Mouse (Mus musculus) gastrocnemius, postnatal 10 days (tissue): ENCODE data around the gene Slc25a51. TPM values are rescaled to one million over a fixed set of nuclear protein-coding genes. Genes with fewer than 3 reads are reported as not detected.
"Not testable (repeated sequence)": the region's sequence is repeated elsewhere in the genome, so short reads cannot be mapped to it uniquely, and the experiment has no call there.

Source experiments
- DNase-seq: peaks from one replicate; pipeline ENCODE4 v3.0.0; 2021; ENCODE audit warnings: mixed read lengths
- microRNA-seq, 2 experiments: library from miRNA; unstranded; fragments of <30 nt; microRNA quantifications; one replicate each; pipeline ENCODE4 v1.2.0; 2021
- total RNA-seq, 2 experiments: library from RNA; stranded (reverse); gene quantifications; 2 replicates each; pipeline ENCODE4 v1.2.3; 2021

Gene Slc25a51
- total RNA-seq, 2 experiments from 2014 or later: 73.2 to 75.5 TPM

DNA sequence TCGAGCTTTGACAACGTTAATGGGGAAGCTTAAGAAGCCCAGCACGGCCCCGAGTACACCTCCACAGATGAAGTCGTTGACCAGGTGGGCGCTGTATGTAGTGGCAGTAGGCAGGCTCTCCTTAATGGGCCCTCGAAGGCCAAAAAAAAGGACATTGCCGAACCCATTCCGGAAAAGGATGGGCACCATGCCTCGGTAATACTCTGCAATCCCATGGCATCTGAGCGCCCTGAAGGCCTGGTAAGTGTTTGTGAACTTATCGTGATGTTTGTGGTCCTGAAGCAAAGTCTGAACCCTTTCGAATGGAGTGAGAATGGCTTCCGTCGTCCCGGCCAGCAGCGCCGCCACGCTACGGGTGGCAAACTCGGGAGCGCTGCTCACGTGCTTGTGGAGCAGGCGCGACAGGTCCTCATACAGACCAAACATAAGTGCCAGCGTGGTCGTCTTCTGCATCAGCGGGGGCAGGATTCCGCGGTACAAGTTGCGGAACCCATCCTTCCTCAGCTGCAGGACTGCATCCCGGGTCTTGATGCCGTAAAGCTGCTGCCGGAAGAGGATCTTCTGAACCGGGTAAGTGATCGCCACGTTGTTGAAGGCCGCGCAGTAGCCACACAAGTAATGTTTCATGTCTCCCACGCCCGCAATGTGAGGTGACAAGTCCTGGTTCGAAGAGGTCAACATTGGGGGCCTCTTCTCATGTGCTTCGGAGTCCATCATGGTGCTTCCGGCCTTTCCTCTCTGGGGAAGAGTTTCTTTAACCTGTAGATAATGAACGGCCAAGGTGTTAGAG lies 8.9 kb downstream of the Slc25a51 start:
- DNase-seq: no peak

DNA sequence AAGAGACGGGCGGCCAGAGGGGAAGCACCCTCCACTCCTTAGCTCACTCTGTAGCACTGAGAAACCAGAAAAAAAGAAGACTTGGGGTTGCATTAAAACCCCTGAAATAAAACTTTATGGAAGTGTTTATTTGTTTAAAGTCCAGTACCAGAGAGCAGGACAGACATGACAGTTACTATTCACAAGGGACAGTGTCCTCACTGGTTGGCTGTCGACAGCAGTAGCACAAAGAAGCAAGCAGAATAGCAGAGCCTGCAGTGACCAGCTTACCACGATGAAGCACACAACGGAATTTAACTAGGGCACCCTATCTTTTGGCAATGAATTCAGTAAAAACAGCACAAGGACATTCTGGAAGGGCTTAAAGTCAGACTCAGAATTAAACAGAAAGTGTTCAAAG lies 10.3 kb downstream of the Slc25a51 start:
- DNase-seq: not testable (repeated sequence)

DNA sequence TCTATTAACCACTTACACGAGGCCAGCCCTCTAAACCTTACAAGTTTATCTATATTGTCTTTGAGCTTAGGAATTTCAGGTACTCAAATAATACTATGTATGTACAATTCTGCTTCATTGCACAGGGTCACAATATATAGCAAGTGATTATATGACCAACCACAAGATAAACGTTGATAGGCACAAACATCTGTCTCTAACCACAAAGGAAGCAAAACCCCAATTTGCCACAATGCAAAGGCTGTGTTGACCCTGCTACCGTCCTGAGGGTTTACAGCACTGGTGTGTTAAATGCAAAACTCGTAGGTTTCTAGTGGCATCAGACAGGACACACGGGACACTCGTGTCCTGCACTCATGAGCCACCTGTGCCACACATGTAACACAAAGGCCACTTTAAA lies 12.4 kb downstream of the Slc25a51 start:
- DNase-seq: not testable (repeated sequence)

DNA sequence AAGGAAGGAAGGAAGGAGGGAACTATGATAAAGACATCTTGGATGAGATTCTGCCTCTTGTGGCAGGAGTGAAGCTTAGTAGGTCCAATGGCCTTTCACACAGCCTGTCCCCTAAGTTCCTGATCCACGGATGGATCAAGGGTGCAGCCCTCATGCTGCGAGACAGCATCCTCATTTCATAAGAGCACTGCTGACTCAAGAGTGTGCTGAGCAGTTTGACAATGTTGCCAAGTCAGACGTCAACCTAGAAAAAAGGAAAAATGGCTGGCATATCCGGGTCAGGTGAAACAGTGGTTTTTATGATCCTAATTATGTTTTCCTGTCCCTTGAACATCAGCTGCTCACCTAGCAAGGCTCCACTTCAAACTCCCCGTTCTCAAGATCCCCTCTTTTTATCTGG lies 14.9 kb downstream of the Slc25a51 start:
- no peak for DNase-seq

DNA sequence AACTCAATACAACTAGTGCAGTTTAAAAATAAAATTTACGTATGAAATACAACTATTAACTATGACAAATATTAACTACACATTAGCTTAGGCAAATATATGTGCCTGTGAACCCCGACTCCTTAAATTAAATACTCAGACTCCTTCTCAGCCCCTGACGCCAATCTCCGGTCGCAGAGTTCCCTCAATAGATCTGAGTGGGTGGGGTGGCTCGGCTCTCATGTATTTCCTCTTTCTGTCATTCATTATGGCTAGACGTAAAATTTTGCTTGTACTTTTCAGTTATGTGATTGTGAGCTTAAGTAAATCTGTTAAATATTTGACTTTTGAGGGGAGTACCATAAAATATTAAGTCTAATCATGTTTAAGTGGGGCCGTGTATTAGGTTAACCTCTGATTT lies 15.6 kb downstream of the Slc25a51 start:
- no peak for DNase-seq

DNA sequence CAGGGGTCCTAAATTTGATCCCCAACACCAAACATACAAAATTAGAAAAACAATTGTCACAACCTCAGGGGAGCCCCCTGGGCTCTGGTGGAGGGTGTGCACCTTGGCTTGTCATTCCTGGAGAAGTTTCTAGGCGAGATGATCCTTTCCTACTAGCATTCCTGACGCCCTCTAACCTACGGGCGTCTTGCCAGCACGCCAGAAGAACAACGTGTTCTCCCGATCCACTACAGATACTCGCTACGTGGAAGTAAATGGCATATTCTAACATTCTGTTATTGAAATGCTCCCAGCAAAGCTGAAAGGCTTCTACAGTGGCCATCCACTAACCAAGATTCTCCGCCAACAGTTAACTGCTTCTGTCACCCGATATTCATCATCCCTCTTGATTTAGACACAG lies 16.0 kb downstream of the Slc25a51 start:
- DNase-seq: no peak

DNA sequence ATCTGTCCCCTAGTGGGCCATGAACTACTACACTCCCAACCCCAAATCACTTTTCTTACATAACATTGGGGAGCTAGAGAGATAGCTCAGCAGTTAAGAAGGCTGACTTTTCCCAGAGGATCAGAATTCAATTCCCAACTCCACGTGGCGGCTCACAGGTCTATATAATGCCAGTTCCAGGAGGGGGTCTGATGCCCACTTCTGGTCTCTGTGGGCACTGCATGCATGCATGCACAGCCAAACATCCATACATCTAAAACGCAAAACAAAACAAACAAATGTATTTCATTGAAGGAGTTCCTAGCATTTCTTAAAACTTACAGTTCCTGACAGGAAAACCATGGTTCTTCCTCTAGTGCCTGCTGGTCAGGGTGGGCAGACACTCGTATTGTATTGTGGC lies 16.5 kb downstream of the Slc25a51 start:
- no peak for DNase-seq

DNA sequence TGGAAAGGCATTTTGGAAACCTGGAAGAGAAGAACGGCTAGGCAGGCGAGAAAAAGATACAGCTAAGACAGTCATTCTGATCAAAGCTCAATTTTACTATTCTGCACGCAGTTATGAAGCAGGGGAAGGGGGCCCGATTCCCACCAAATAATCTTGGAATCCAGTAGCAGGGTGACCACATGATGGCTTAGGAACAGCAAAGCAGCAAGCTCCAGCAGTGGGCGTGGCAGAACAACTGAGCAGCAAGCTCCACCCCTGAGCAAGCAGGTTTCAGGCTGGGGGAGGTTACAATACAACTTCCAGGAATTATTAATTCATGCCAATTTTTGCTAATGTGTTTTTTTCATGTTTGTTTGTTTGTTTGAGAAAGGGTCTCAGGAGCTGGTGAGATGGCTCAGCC lies 21.3 kb downstream of the Slc25a51 start:
- DNase-seq: not testable (repeated sequence)

DNA sequence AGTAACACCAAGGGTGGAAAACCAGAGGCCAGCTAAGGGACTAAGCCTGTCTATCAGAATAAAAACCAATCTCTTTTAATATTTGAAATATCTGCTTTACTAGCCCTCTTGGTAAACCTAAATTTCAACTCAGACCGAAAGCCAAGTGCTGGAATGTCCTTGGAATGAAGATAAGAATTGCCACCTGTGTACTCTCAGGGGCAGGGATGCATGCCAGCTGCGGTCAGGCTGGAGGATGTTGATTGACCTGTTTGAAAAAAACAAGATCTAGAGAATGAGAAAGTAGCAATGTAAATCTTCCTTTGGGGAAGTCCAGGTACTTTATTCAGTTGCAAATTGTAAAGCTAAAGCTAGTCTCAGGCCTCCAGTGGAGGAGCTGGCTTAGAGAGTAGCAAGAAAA lies 26.4 kb downstream of the Slc25a51 start:
- not testable (repeated sequence) for DNase-seq

DNA sequence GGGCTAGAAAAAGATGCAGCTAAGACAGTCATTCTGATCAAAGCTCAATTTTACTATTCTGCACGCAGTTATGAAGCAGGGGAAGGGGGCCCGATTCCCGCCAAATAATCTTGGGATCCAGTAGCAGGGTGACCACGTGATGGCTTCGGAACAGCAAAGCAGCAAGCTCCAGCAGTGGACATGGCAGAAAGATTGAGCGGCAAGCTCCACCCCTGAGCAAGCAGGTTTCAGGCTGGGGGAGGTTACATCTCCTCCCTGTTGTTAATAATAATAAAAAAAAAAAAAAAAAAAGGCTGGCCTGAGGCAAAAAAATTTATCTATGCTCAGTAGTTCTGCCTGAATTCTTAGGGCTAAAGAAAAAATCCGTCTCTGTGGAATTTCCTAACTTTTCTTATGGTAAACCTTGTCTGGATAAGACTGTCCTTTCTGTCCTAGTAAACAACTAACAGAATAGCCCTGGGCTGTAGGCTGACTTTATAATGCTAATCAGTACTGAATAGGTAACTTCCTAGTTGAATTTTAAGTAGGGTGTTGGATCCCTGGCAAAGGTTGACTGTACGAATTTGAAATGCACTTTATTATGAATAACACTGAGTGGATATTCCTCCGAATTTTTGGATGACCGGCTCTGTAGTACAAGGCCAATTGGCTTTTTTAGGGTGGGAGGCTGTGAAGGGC lies 27.5 kb downstream of the Slc25a51 start:
- DNase-seq: not testable (repeated sequence)

DNA sequence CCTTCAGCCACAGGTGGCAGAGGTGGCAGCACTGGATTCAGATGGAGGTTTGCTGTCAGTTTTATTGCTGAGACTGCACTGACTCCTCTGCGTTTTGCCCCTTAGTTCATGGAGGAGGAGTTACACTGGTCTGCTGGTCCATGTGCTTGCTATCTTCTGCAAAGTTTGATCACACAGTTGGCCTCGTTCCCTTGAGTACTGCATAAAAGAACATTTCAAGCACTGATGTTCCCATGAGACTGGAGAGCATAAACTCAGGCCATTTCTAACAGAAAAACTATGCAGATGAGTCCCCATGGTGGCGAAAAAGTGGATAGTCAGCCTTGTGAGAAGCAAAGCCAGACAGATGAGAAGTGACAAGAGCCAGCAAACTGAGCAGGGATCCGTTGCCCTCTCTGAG lies 32.0 kb downstream of the Slc25a51 start:
- no peak for DNase-seq

DNA sequence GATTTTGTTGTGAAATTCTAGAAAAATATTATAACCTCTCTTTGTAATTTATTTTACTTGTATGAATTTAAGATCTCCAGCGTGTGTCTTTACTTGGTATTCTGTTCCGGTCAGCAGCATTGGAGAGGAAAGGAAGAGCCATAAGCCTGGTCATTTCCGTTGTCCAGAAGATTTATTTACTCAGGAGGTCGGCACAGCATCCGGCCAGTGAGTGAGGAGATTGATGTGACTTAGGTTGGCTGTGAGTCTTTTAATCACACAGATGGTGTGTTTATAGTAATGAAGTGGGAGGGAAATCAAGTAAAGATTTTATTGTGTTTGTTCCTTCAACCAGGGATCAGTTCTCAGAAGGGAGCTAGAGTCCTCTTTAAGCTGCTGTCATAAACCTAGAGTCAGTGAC lies 33.7 kb downstream of the Slc25a51 start:
- no peak for DNase-seq

DNA sequence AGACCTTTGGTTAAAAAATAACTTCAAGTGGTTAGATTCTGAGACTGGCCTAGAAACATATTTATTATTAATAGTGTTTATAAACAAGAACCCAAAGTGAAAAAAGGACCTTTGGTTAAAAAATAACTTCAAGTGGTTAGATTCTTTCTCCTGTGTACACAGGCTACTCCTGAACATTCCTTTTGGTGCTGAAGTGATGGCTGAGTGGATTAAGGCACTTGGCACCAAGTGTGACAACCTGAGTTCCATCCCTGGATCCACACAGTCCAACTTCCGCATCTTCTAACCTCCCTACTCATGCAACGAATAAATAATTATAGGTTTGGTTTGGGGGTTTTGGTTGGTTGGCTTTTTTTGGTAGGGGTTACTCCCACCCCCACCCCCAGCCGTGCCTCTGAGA lies 37.3 kb downstream of the Slc25a51 start:
- no peak for DNase-seq

DNA sequence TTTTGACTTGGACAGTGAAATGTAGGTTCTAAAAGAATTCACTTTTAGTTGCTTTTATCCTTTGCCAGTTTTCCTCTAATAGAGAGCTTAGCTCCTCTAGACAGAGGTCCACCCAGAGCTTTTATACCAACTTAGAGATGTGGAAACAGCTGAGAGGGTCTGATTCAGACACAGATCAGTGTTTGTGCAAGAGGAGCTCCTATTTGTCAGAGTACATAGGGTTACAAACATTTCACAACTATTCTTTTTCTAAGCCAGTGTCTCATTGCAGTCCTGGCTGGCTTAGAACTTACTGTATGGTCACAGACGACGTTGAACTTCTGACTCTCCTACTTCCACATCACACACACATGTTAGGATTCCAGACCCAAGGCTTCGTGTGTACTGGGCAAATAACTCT lies 51.9 kb downstream of the Slc25a51 start:
- DNase-seq: no peak

Small RNA genes lying within 50 kb of the gene (microRNA-seq; reads per million reads assigned to microRNA genes)
- 0 reads per million in 2 experiments for gene Gm25692

Other genes with a start within 250 kb of the Slc25a51 start
- 1 to 10 TPM; 3.6 to 3.9 TPM for gene Frmpd1, start 223.9 kb downstream of the Slc25a51 start, total RNA-seq
- 1 to 10 TPM; 4.0 to 6.2 TPM for gene Trmt10b, start 111.6 kb downstream of the Slc25a51 start, total RNA-seq
- 10 to 100 TPM; 16.5 to 17.8 TPM for gene Dcaf10, start 66.7 kb downstream of the Slc25a51 start, total RNA-seq
- gene Exosc3, start 66.0 kb downstream of the Slc25a51 start, total RNA-seq: 10 to 100 TPM; 11.5 to 12.1 TPM
- gene Shb, start 123.7 kb upstream of the Slc25a51 start, total RNA-seq: 10 to 100 TPM in 1 of 2 experiments, 1 to 10 TPM in 1; 9.3 to 12.5 TPM